Mouse (Mus musculus) hindbrain, embryonic 12.5 days (tissue): ENCODE results near the gene B230118H07Rik. TPM values are rescaled to one million over a fixed set of nuclear protein-coding genes. Genes with fewer than 3 reads are reported as not detected.
A peak's percentile ranks its signal among the peaks of the same experiment; 100 is the strongest.

ENCODE experiments used
- ATAC-seq: fragments of 200-750 bp; cut with Nextera tagmentation; 2 replicates; pipeline ENCODE4 v1.8.0; 2017; ENCODE audit warnings: moderate TSS enrichment; ENCODE audit not compliant: low FRiP score
- H3K27ac ChIP-seq: fragments of 300-500 bp; sonication (generic); 2 replicates; pipeline ENCODE4 v1.5.1; 2016; ENCODE audit warnings: mild to moderate bottlenecking
- H3K27me3 ChIP-seq: fragments of 300-500 bp; sonication (generic); 2 replicates; pipeline ENCODE4 v1.6.1; 2016; ENCODE audit warnings: mild to moderate bottlenecking
- H3K36me3 ChIP-seq: fragments of 300-500 bp; sonication (generic); 2 replicates; pipeline ENCODE4 v1.6.1; 2016; ENCODE audit warnings: mild to moderate bottlenecking
- H3K4me1 ChIP-seq: fragments of 300-500 bp; sonication (generic); 2 replicates; pipeline ENCODE4 v1.6.1; 2016
- H3K4me2 ChIP-seq: fragments of 300-500 bp; sonication (generic); replicated peaks from 2 replicates; pipeline ENCODE4 v1.6.1; 2016; ENCODE audit warnings: mild to moderate bottlenecking
- H3K4me3 ChIP-seq: fragments of 300-500 bp; sonication (generic); 2 replicates; pipeline ENCODE4 v1.5.1; 2016; ENCODE audit warnings: mild to moderate bottlenecking
- H3K9ac ChIP-seq: fragments of 300-500 bp; sonication (generic); 2 replicates; pipeline ENCODE4 v1.6.1; 2016; ENCODE audit warnings: mild to moderate bottlenecking, moderate library complexity
- H3K9me3 ChIP-seq: fragments of 300-500 bp; sonication (generic); replicated peaks from 2 replicates; pipeline ENCODE4 v1.6.1; 2016; ENCODE audit warnings: mild to moderate bottlenecking
- WGBS: fragments of 180-500 bp; shearing (Covaris S2); methylation state at CpG from one replicate; pipeline ENCODE4 v1.1.7; 2016; 5-methylcytosine and 5-hydroxymethylcytosine counted together
- polyA plus RNA-seq: library from polyadenylated mRNA; unstranded; fragments of >200 nt; fragmentation: Nextera tagmentation; extraction: Ambion mirVana; gene quantifications from 2 replicates; pipeline ENCODE4 v1.2.1, GENCODE M21; 2016

B230118H07Rik gene
- polyA plus RNA-seq, 1 experiment from 2014 or later, result 57.7 TPM

DNA sequence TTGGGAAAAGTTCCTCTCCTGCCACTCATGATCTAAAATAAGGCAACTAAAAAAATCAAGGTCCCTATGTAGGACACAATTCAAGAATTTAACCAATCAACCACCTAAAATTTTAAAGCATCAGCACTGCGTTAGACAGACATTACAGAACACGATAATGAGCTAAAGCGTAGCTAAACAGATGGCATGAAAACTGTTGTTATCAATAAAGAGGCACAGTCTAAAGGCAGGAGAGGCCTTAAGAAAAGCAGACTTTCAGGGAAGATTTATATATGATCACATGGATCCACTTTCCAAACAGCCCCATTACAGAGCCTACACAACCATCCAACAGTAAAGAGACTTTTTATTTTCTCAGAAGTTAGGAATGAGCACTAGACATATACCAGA lies 16.4 kb upstream of the B230118H07Rik start:
- no peak overlapping the region for H3K4me3 ChIP-seq
- no peaks in the 10 kb centered on the region for H3K36me3 ChIP-seq
- no peaks in the 10 kb centered on the region for H3K27me3 ChIP-seq
- ATAC-seq, result 0 out of 2 replicates have a peak, but pooled peaks have one; percentile 36
- H3K9me3 ChIP-seq, result no peaks in the 10 kb centered on the region
- H3K4me1 ChIP-seq, result 0 out of 2 replicates have a peak, but pooled peaks cover 2% of the 10 kb centered on the region
- WGBS, result 73% methylated on average over 3 of the region's 3 CpGs
- no peak overlapping the region for H3K9ac ChIP-seq
- H3K27ac ChIP-seq, result 0 out of 2 replicates have a peak overlapping the region, but pooled peaks have one; percentile 18
- no peak overlapping the region for H3K4me2 ChIP-seq

DNA sequence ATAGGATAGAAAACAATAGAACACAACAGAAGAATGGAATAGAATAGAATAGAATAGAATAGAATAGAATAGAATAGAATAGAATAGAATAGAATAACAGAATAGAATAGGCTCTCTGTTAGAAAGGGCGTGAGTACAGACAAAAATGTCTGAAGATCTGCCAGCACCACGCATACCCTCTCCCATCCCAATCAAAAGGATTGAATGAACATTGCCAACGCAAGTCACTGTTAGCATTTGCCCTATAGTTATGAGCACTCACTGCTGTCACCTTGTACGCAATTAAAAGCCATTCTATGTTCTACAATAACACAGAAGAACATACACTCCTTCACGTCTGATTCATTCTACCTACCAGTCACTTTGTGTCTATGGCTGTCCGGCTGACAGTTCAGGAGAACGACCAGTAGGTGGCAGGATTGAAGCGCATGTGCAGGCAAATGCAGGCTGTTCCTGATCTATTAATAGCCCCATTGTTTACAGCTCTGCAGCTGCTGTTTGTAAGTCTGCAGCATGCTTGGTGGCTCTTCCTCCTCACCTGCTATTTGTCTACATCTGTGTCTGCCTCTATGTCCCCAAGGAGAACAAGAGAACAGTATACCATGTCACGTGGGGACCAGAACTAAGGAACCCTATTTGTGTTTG lies 15.8 kb upstream of the B230118H07Rik start:
- Histone ChIP-seq H3K27ac (0 out of 2 replicates have a peak overlapping the region, but pooled peaks have one; percentile 18), H3K4me2 (no peak overlapping the region), H3K4me1 (0 out of 2 replicates have a peak, but pooled peaks cover 2% of the 10 kb centered on the region)

GRCm38 (mm10) chr2:101660536-101660935 lies 11.2 kb upstream of the B230118H07Rik start:
- no peak overlapping the region for H3K9ac ChIP-seq
- H3K4me1 ChIP-seq, result no peaks in the 10 kb centered on the region
- ATAC-seq, result no peak
- peaks cover 3% of the 10 kb centered on the region; the same call in 1 of the 2 replicates for H3K27me3 ChIP-seq
- no peak overlapping the region for H3K4me3 ChIP-seq
- H3K4me2 ChIP-seq, result no peak overlapping the region
- H3K36me3 ChIP-seq, result no peaks in the 10 kb centered on the region
- H3K27ac ChIP-seq, result no peak overlapping the region
- no peaks in the 10 kb centered on the region for H3K9me3 ChIP-seq
- WGBS, result 80% methylated on average over 2 of the region's 2 CpGs

More for the DNA sequence above, 15.8 kb upstream of the B230118H07Rik start:
- H3K36me3 ChIP-seq, result no peaks in the 10 kb centered on the region
- peak; percentile 94 for ATAC-seq
- H3K9ac ChIP-seq, result no peak overlapping the region
- no peaks in the 10 kb centered on the region for H3K9me3 ChIP-seq
- H3K27me3 ChIP-seq, result no peaks in the 10 kb centered on the region
- 22% methylated on average over 9 of the region's 9 CpGs for WGBS
- H3K4me3 ChIP-seq, result no peak overlapping the region

DNA sequence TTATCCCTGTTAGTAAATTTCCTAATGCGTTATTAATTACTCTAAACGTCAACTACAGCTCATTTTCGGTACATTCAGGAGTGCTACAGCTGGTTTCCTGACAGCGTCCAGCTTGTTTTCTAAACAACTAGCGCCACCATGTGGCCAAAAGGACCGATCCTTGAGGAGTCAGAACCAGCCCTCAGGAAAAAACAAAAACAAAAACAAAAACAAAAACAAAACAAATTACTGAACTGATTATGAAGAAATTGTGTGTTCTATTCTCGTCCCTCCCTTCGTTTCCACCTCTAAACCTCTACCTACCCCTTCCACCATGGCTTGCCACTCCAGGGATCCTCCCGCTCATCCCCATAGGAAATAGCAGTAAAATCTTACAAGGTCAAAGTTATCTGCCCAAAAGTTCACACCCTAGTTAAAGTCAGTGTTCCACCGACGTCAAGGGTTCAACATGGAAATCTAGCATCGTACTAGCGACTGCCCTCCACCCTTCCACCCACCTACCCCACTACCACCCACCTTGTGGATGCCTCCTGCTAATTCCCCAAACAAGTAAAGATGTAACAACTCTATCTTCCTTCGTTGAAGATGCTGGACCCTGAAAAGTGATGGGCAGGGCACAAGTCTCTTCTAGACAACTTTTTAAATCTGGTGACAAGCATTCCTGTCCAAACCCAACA lies 3.7 kb upstream of the B230118H07Rik start:
- H3K9ac ChIP-seq, result 0 out of 2 replicates have a peak overlapping the region, but pooled peaks have one; percentile 13
- peak overlapping the region; percentile 57 for H3K4me2 ChIP-seq
- no peaks in the 10 kb centered on the region for H3K9me3 ChIP-seq
- no peaks in the 10 kb centered on the region for H3K36me3 ChIP-seq
- peak overlapping the region; percentile 19 for H3K4me3 ChIP-seq
- peak; percentile 64 for ATAC-seq
- H3K27ac ChIP-seq, result no peak overlapping the region
- peaks cover 3% of the 10 kb centered on the region; the same call in 1 of the 2 replicates for H3K27me3 ChIP-seq
- H3K4me1 ChIP-seq, result peaks cover 13% of the 10 kb centered on the region
- 19% methylated on average over 14 of the region's 14 CpGs for WGBS

GRCm38 (mm10) chr2:101652204-101652920 lies 3.0 kb upstream of the B230118H07Rik start:
- no peaks in the 10 kb centered on the region for H3K36me3 ChIP-seq
- no peaks in the 10 kb centered on the region for H3K9me3 ChIP-seq
- H3K9ac ChIP-seq, result 0 out of 2 replicates have a peak overlapping the region, but pooled peaks have one; percentile 13
- peak; percentile 69 for ATAC-seq
- H3K4me2 ChIP-seq, result peak overlapping the region; percentile 57
- peaks cover 3% of the 10 kb centered on the region; the same call in 1 of the 2 replicates for H3K27me3 ChIP-seq
- peak overlapping the region; percentile 19 for H3K4me3 ChIP-seq
- 31% methylated on average over 14 of the region's 14 CpGs for WGBS
- H3K27ac ChIP-seq, result no peak overlapping the region
- H3K4me1 ChIP-seq, result peaks cover 13% of the 10 kb centered on the region

- Histone ChIP-seq H3K4me3 (no peak overlapping the region), H3K9me3 (no peaks in the 10 kb centered on the region), H3K4me2 (no peak overlapping the region), H3K27ac (no peak overlapping the region), H3K4me1 (peaks cover 13% of the 10 kb centered on the region), H3K9ac (no peak overlapping the region), H3K36me3 (no peaks in the 10 kb centered on the region), H3K27me3 (no peaks in the 10 kb centered on the region)
- whole genome bisulfite sequencing, result 44% methylated on average over 1 of the region's 1 CpGs
- no peak for ATAC-seq
These were observed 1.1 kb upstream of the B230118H07Rik start for GRCm38 (mm10) chr2:101650446-101650845.

- Histone ChIP-seq H3K27me3 (no peaks in the 10 kb centered on the region), H3K9me3 (no peaks in the 10 kb centered on the region), H3K4me2 (no peak overlapping the region), H3K27ac (no peak overlapping the region), H3K4me3 (no peak overlapping the region), H3K4me1 (peaks cover 13% of the 10 kb centered on the region), H3K36me3 (no peaks in the 10 kb centered on the region), H3K9ac (no peak overlapping the region)
- 48% methylated on average over 2 of the region's 2 CpGs for WGBS
- ATAC-seq, result no peak
These were observed 971 bp downstream of the B230118H07Rik start for GRCm38 (mm10) chr2:101648361-101648760.

- WGBS, result 87% methylated on average over 1 of the region's 1 CpGs
- H3K4me3 ChIP-seq, result no peak overlapping the region
- H3K27me3 ChIP-seq, result no peaks in the 10 kb centered on the region
- H3K4me2 ChIP-seq, result no peak overlapping the region
- H3K9me3 ChIP-seq, result no peaks in the 10 kb centered on the region
- no peaks in the 10 kb centered on the region for H3K36me3 ChIP-seq
- H3K27ac ChIP-seq, result no peak overlapping the region
- H3K4me1 ChIP-seq, result peaks cover 9% of the 10 kb centered on the region
- ATAC-seq, result no peak
- no peak overlapping the region for H3K9ac ChIP-seq
These were observed 3.5 kb downstream of the B230118H07Rik start for GRCm38 (mm10) chr2:101645841-101646240.

DNA sequence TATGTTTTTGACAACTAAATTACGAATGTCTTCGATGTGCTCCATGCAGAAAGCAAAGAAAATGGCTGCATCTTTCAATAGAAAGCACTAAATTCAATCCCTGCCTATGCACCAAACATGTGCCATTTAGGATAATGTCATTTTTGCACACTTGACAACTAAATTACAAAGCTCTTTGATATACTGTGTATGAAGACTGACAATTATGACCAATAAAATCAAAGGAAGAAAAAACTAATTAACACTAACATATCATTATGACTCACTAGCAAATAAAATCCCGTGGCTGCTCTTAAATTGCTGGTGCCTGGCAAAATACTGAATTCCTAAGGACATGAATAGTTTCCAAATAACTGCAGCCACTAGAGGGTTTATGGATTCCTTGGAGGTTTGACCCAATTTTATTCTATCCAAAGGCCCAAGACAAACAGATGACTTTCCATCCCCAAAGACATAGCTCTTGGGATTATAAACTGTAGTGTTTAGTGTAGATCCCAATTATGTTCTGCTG lies 9.4 kb downstream of the B230118H07Rik start:
- H3K9ac ChIP-seq, result no peak overlapping the region
- ATAC-seq, result no peak
- WGBS, result 85% methylated on average over 3 of the region's 3 CpGs
- no peaks in the 10 kb centered on the region for H3K27me3 ChIP-seq
- no peaks in the 10 kb centered on the region for H3K9me3 ChIP-seq
- no peak overlapping the region for H3K4me3 ChIP-seq
- peak overlapping the region; percentile 18; the same call in 1 of the 2 replicates for H3K27ac ChIP-seq
- no peak overlapping the region for H3K4me2 ChIP-seq
- peaks cover 9% of the 10 kb centered on the region for H3K4me1 ChIP-seq
- H3K36me3 ChIP-seq, result no peaks in the 10 kb centered on the region

DNA sequence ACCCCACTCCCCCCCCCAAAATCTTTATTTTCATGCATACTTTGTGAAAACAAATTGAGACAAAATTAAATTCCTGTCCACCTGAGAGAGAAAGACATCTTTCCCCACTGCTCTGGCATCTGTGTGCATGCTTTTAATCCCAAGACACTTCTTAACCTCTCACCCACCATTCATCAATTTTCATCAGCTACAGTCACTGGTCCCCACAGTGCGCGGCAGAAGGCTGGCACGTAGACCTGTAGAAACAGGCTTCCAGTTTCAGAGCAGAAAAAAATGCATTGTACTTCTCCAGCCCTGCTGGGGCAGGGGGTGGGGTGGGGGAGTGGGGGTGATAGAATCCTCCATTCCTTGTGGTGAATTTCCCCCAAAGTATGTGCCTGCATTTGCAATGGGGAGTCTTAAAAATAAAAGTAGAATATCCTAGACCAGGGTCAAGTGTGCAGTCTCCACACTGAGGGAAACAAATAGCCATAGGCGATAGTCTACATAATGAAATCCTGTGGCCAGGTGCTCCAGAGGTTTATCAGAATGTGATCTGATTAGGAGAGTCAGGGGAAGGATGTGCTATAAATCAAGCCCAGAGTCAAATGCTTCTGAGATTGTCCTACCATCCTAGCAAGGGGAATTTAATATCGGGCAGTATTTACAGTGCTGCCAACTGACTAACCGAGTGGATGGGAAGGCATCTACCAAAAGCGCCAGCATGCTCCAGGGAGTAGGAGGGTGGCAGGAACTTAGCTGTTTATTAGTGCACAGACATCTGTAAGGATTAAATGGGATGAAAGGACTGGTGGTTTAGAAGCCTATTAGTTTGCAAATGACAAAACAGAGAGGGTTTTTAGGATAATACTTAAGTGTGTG lies 10.1 kb downstream of the B230118H07Rik start:
- Histone ChIP-seq H3K9ac (no peak overlapping the region), H3K9me3 (no peaks in the 10 kb centered on the region), H3K4me2 (no peak overlapping the region), H3K27ac (peak overlapping the region; percentile 18), H3K27me3 (no peaks in the 10 kb centered on the region), H3K4me1 (peaks cover 9% of the 10 kb centered on the region), H3K4me3 (no peak overlapping the region), H3K36me3 (no peaks in the 10 kb centered on the region)
- ATAC-seq, result peak; percentile 72
- WGBS, result 45% methylated on average over 7 of the region's 7 CpGs
